Mouse (Mus musculus) ZHBTc4 (cell line): ENCODE measurements at regions not wholly inside any gene's neighbourhood (a gene's known extent, or its start where the extent isn't known, plus 50 kb on each side); places are given as distances from the start of the nearest gene placed in this dataset.
A peak's percentile ranks its signal among the peaks of the same experiment; 100 is the strongest.

Experiments used
- DNase-seq: peaks from one replicate; pipeline ENCODE4 v3.0.0-alpha.2; 2011; ENCODE audit warnings: low read depth, low spot score

- no peak for DNase-seq
Observed at GRCm38 (mm10) chr3:147260958-147261595, 408.9 kb downstream of the Ttll7 start.

GRCm38 (mm10) chr3:147266556-147266955 lies 414.4 kb downstream of the Ttll7 start:
- DNase-seq, result no peak

GRCm38 (mm10) chr3:147273446-147273845 lies 421.3 kb downstream of the Ttll7 start:
- no peak for DNase-seq

GRCm38 (mm10) chr3:147278602-147279001 lies 426.4 kb downstream of the Ttll7 start:
- no peak for DNase-seq

- DNase-seq, result no peak
Observed at GRCm38 (mm10) chr3:147283724-147284123, 431.6 kb downstream of the Ttll7 start.

GRCm38 (mm10) chr3:147284357-147284756 lies 432.2 kb downstream of the Ttll7 start:
- no peak for DNase-seq

GRCm38 (mm10) chr3:147285496-147285895 lies 433.3 kb downstream of the Ttll7 start:
- no peak for DNase-seq

- no peak for DNase-seq
Observed at GRCm38 (mm10) chr3:147287503-147287902, 435.3 kb downstream of the Ttll7 start.

GRCm38 (mm10) chr3:147291696-147292327 lies 439.6 kb downstream of the Ttll7 start:
- no peak for DNase-seq

GRCm38 (mm10) chr3:147298065-147298464 lies 445.9 kb downstream of the Ttll7 start:
- DNase-seq, result peak; percentile 94

GRCm38 (mm10) chr3:147325522-147325921 lies 473.4 kb downstream of the Ttll7 start:
- DNase-seq, result no peak

- no peak for DNase-seq
Observed at GRCm38 (mm10) chr3:147334301-147334700, 482.1 kb downstream of the Ttll7 start.

GRCm38 (mm10) chr3:147335286-147335685 lies 483.1 kb downstream of the Ttll7 start:
- no peak for DNase-seq

- no peak for DNase-seq
Observed at GRCm38 (mm10) chr3:147339427-147339826, 487.3 kb downstream of the Ttll7 start.

GRCm38 (mm10) chr3:147347278-147348039 lies 495.3 kb downstream of the Ttll7 start:
- no peak for DNase-seq

- DNase-seq, result no peak
Observed at GRCm38 (mm10) chr3:147387077-147387476, 534.9 kb downstream of the Ttll7 start.

GRCm38 (mm10) chr3:147398298-147398697 lies 546.1 kb downstream of the Ttll7 start:
- DNase-seq, result no peak

- DNase-seq, result no peak
Observed at GRCm38 (mm10) chr3:147412274-147412673, 560.1 kb downstream of the Ttll7 start.

- no peak for DNase-seq
Observed at GRCm38 (mm10) chr3:147416926-147417325, 564.8 kb downstream of the Ttll7 start.

GRCm38 (mm10) chr3:147419129-147419528 lies 567.0 kb downstream of the Ttll7 start:
- no peak for DNase-seq

GRCm38 (mm10) chr3:147422196-147422595 lies 570.0 kb downstream of the Ttll7 start:
- DNase-seq, result no peak

- no peak for DNase-seq
Observed at GRCm38 (mm10) chr3:147423895-147424575, 571.9 kb downstream of the Ttll7 start.
